Mouse (Mus musculus): ENCODE data around the gene Gm20388. TPM values are rescaled to one million over a fixed set of nuclear protein-coding genes. Genes with fewer than 3 reads are reported as not detected.

The Gm20388 gene
- polyA plus RNA-seq, 1 experiment, result 0.36 TPM

DNA sequence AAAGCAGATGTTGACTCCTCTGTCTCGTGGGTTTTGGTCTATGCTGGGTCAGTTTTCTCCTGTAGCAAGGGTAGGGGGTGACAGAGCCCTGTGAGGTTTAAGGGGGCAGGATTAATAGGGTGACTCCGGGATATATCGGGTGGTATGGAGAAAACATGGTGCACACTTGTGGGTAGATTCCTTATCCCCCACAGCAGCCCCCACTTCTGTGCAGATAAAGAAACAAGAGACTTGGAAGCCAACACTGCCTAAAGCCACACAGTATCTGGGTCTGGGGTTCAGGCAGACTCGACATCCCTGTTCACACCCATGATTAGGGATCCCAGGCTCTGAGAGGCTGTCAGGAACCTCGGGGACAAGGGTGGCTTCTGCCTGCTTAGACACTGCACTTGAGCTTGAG lies 509.6 kb downstream of the Gm20388 start:
- Histone ChIP-seq H3K36me3 (ENCODE audit: control insufficient read depth) (no peaks in the 10 kb centered on the region), H3K27me3 (ENCODE audit: control insufficient read depth) (peaks cover 33% of the 10 kb centered on the region), H3K4me1 (ENCODE audit: control insufficient read depth) (peaks cover 56% of the 10 kb centered on the region), H3K9me3 (ENCODE audit: control insufficient read depth, low read length) (no peaks in the 10 kb centered on the region), H3K4me3 (replicated peaks) (no peak overlapping the region)
- no peak for TF ChIP-seq GATA1 (IDR thresholded peaks at IDR 0.05; ENCODE audit: low read length)
- no peak for TF ChIP-seq TAL1 (IDR thresholded peaks at IDR 0.05; ENCODE audit: low read length)

DNA sequence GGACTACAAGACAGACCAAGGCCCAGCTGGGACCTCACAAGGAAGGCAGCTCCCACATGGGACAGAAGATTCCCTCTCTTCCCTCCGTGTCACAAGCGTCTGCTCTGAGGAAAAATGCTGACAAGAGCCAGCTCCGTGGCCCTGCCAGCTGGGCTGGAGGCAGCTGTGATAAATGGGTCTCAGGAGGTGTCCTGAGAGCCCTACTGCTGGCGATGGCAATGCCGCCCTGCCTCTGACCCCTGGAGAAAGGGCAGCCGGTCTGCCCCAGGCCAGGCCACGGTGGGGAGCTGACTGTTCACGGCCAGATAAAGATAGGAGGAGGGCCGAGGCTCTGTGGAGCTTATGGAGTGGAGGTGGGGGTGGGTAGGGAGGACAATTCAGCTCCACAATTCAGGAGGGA lies 511.0 kb downstream of the Gm20388 start:
- Histone ChIP-seq H3K9me3 (ENCODE audit: control insufficient read depth, low read length) (no peaks in the 10 kb centered on the region), H3K36me3 (ENCODE audit: control insufficient read depth) (no peaks in the 10 kb centered on the region), H3K4me3 (replicated peaks) (no peak overlapping the region), H3K4me1 (ENCODE audit: control insufficient read depth) (peaks cover 64% of the 10 kb centered on the region), H3K27me3 (ENCODE audit: control insufficient read depth) (peaks cover 21% of the 10 kb centered on the region)
- TF ChIP-seq GATA1 (IDR thresholded peaks at IDR 0.05; ENCODE audit: low read length) (no peak), TAL1 (IDR thresholded peaks at IDR 0.05; ENCODE audit: low read length) (no peak)

DNA sequence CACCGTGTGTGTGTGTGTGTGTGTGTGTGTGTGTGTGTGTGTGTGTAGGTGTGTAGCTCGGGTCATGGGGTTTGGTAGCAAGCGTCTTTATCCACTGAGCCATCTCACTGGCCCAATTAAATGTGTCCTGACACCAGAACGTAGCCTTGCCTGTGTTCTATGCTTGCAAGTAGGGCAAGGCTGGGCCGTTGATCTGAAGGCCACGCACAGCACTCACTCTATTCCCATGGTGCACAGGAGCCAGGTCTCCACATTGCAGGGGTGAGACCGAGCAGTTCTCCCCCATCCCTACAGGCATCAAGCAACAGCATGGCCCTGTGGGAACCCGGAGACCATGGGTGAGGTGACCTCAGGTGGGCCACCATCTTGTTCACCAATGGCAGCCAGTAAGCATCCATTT lies 511.6 kb downstream of the Gm20388 start:
- no peak overlapping the region for H3K4me3 ChIP-seq (replicated peaks)
- peaks cover 64% of the 10 kb centered on the region for H3K4me1 ChIP-seq (ENCODE audit: control insufficient read depth)
- no peaks in the 10 kb centered on the region for H3K9me3 ChIP-seq (ENCODE audit: control insufficient read depth, low read length)
- H3K36me3 ChIP-seq (ENCODE audit: control insufficient read depth), result no peaks in the 10 kb centered on the region
- peaks cover 15% of the 10 kb centered on the region for H3K27me3 ChIP-seq (ENCODE audit: control insufficient read depth)
- TF ChIP-seq TAL1 (IDR thresholded peaks at IDR 0.05; ENCODE audit: low read length) (no peak), GATA1 (IDR thresholded peaks at IDR 0.05; ENCODE audit: low read length) (no peak)

DNA sequence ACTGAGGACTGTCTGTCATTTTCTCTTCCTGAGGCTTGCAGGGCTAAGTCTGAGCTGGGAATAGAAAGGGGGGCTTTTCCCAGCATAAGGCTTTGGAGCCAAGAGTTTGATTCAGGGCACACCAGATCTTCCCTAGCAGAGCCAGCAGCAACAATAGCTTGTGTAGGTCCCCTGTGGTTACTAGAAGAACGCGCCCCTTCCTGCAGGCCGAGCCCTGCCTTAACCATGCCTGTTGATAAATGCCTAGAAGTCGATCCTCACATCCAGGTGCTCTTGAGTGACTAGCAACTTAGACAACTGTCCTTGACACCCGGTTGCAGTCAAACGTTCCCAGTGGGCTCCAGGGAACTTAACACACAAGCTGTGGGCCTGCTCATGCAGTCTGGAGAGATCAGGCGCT lies 512.9 kb downstream of the Gm20388 start:
- TF ChIP-seq GATA1 (IDR thresholded peaks at IDR 0.05; ENCODE audit: low read length), result no peak
- no peak for TF ChIP-seq TAL1 (IDR thresholded peaks at IDR 0.05; ENCODE audit: low read length)
- Histone ChIP-seq H3K9me3 (ENCODE audit: control insufficient read depth, low read length) (no peaks in the 10 kb centered on the region), H3K4me3 (replicated peaks) (no peak overlapping the region), H3K36me3 (ENCODE audit: control insufficient read depth) (no peaks in the 10 kb centered on the region), H3K4me1 (ENCODE audit: control insufficient read depth) (peaks cover 74% of the 10 kb centered on the region), H3K27me3 (ENCODE audit: control insufficient read depth) (peaks cover 10% of the 10 kb centered on the region)

DNA sequence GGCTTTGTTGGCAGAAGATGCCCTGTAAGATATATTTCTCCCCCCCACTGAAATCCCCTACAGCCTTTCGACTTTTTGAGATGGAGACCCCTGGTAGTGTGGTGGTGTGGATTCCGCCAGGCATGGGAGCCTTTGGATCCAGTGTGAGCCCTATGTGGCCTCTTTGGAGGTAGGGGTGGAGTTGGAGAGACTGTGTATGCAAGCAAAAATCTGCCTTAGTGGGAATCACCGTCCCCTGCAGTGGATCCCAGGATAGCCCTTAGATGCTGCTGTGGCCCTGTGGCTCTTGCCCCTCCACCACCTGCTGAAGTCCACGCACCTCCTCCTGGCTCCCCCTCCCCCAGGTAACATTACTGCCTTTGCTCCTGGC lies 514.2 kb downstream of the Gm20388 start:
- peaks cover 77% of the 10 kb centered on the region for H3K4me1 ChIP-seq (ENCODE audit: control insufficient read depth)

DNA sequence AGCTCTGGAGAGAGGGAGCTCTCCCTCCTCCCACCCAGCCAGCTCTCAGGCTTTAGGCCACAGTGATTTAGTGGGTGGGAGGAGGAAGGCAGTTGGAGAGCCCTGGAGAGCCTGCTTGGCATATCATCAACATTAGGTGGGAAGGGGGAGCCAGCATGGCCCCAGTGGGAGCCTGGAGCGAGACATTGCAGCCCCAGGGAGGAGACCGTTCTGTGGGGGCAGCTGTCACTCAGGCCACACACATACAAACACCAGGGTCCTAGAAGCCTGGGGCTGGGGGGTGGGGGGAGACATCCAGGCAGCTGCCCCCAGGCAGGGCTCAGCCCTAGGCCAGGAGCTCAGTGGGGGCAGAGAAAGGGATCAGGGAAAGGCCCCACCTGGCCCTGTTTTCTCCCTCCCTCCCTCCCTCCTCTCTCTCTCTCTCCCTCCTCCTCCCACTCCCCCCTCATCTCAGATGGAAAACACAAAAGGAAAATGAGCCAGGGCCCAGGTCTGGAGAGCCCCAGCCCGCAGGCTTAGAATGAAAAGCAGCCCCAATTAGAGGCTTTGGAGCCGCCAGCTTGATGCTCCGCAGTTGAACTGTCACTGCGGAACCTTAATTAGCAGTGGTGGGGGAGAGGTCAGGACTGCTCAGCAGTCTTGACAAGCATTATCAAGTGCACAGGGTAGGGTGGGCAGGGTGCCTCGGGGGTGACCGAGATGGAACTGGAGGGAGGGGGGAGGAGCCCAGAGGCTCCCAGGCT lies 514.7 kb downstream of the Gm20388 start:
- TF ChIP-seq TAL1 (IDR thresholded peaks at IDR 0.05; ENCODE audit: low read length), result no peak
- TF ChIP-seq GATA1 (IDR thresholded peaks at IDR 0.05; ENCODE audit: low read length), result no peak
- Histone ChIP-seq H3K4me3 (replicated peaks) (no peak overlapping the region), H3K36me3 (ENCODE audit: control insufficient read depth) (no peaks in the 10 kb centered on the region), H3K9me3 (ENCODE audit: control insufficient read depth, low read length) (no peaks in the 10 kb centered on the region), H3K4me1 (ENCODE audit: control insufficient read depth) (peaks cover 73% of the 10 kb centered on the region), H3K27me3 (ENCODE audit: control insufficient read depth) (peaks cover 3% of the 10 kb centered on the region; the same call in 1 of the 2 replicates)

More for the DNA sequence above, 514.2 kb downstream of the Gm20388 start:
- TF ChIP-seq TAL1 (IDR thresholded peaks at IDR 0.05; ENCODE audit: low read length) (no peak), GATA1 (IDR thresholded peaks at IDR 0.05; ENCODE audit: low read length) (no peak)
- H3K4me3 ChIP-seq (replicated peaks), result no peak overlapping the region
- no peaks in the 10 kb centered on the region for H3K9me3 ChIP-seq (ENCODE audit: control insufficient read depth, low read length)
- H3K27me3 ChIP-seq (ENCODE audit: control insufficient read depth), result peaks cover 3% of the 10 kb centered on the region
- H3K36me3 ChIP-seq (ENCODE audit: control insufficient read depth), result no peaks in the 10 kb centered on the region

DNA sequence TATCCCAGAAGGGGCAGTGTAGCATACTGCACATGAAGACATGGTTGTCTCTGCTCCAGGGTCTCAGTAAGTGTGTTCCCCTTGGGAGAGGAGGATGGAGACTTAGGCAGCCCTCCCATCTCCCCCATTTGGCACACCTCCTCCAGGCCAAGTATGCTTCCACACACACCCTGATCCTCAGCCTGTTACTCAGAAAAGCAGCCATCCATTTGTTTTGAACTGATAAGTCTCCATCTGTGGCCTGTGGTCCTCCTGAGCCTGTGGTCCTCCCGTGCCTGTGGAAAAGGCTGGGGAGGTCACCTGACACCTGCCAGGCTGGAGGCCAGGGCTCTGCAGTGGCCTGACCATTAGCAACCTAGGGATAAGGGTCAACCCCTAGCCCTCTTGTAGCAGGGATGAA lies 515.5 kb downstream of the Gm20388 start:
- Histone ChIP-seq H3K4me3 (replicated peaks) (no peak overlapping the region), H3K36me3 (ENCODE audit: control insufficient read depth) (no peaks in the 10 kb centered on the region), H3K4me1 (ENCODE audit: control insufficient read depth) (peaks cover 70% of the 10 kb centered on the region), H3K27me3 (ENCODE audit: control insufficient read depth) (peaks cover 3% of the 10 kb centered on the region; the same call in 1 of the 2 replicates), H3K9me3 (ENCODE audit: control insufficient read depth, low read length) (no peaks in the 10 kb centered on the region)
- TF ChIP-seq GATA1 (IDR thresholded peaks at IDR 0.05; ENCODE audit: low read length) (no peak), TAL1 (IDR thresholded peaks at IDR 0.05; ENCODE audit: low read length) (peak; percentile 9; the same call in 1 of the 3 replicates)

DNA sequence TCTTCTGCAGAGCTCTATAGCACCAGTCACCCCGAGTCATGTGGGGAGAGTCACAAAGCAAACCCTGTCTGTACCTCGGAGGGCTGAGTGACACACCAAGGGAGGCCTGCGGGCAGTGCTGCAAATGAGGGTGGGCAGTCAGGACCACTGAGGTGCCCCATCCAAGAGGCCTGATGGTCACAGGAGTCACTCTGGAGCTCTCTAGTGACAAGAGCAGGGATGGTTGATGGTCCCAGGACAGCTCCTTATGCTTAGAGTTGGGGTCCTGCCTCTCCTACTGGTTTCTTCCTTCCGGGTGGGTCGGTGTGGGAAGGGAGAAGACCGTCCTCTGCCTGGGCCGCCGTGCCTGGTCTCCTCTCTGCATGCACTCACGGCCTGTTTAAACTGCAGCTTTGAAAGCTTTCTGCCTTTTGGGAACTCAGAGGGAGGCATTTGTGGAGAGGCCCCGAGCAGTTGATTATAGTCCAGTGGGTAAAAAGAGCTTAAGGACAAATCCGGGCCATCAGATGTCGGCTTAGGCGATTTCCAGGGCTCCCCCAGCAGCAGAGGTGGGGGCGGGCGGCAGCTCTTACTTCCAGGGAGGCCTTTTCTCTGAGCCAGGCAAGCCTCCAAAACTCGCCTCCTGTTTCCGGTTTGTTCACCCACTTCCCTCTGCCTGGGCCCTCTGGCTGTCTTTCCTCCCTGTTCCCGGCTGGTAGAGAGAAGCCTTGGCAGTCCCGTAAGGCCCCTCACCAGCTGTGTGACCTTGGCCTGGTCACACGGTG lies 516.2 kb downstream of the Gm20388 start:
- H3K36me3 ChIP-seq (ENCODE audit: control insufficient read depth), result no peaks in the 10 kb centered on the region
- peaks cover 3% of the 10 kb centered on the region; the same call in 1 of the 2 replicates for H3K27me3 ChIP-seq (ENCODE audit: control insufficient read depth)
- H3K4me3 ChIP-seq (replicated peaks), result no peak overlapping the region
- TF ChIP-seq TAL1 (IDR thresholded peaks at IDR 0.05; ENCODE audit: low read length) (no peak), GATA1 (IDR thresholded peaks at IDR 0.05; ENCODE audit: low read length) (no peak)
- H3K9me3 ChIP-seq (ENCODE audit: control insufficient read depth, low read length), result no peaks in the 10 kb centered on the region
- H3K4me1 ChIP-seq (ENCODE audit: control insufficient read depth), result peaks cover 66% of the 10 kb centered on the region

DNA sequence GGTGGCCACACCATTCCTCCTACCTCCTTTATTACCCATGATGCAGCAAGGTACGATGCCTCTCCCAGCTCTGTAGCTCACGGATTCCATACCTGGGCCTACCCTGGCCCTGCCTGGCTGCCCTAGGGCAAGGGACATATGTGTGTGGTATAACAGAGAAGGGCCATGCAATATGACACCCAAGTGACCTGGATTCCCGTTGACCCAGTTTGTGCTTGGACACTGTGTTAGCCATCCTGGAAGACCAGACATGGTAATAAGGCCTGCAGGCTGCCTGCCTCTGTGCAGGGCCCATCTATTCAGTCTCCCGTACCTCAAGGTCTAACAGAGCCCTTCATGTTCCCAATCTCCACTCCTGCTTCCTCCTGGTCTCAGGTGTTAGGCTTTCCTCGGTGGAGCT lies 517.9 kb downstream of the Gm20388 start:
- Histone ChIP-seq H3K9me3 (ENCODE audit: control insufficient read depth, low read length) (peaks cover 3% of the 10 kb centered on the region), H3K4me1 (ENCODE audit: control insufficient read depth) (peaks cover 62% of the 10 kb centered on the region), H3K36me3 (ENCODE audit: control insufficient read depth) (no peaks in the 10 kb centered on the region), H3K4me3 (replicated peaks) (no peak overlapping the region), H3K27me3 (ENCODE audit: control insufficient read depth) (no peaks in the 10 kb centered on the region)
- TF ChIP-seq GATA1 (IDR thresholded peaks at IDR 0.05; ENCODE audit: low read length), result no peak
- TF ChIP-seq TAL1 (IDR thresholded peaks at IDR 0.05; ENCODE audit: low read length), result no peak

All from erythroblast, embryonic 14.5 days (primary cell).